Mouse (Mus musculus) left cerebral cortex, adult 2 months (tissue): ENCODE results near the gene Hoxc10. TPM values are rescaled to one million over a fixed set of nuclear protein-coding genes. Genes with fewer than 3 reads are reported as not detected.

Experiments
- DNase-seq, 2 experiments: peaks; one replicate each; pipeline ENCODE4 v3.0.0; 2021 to 2022; ENCODE audit warnings: low spot score in 2 of 2, mixed read lengths in 1 of 2; ENCODE audit errors: extremely low spot score in 1 of 2
- H3K27ac ChIP-seq: fragments of 200-600 bp; 2 replicates; pipeline ENCODE4 v1.8.1; 2022
- H3K4me3 ChIP-seq: fragments of 200-600 bp; 2 replicates; pipeline ENCODE4 v1.8.1; 2022
- CTCF ChIP-seq: fragments of 200-600 bp; IDR thresholded peaks from 2 replicates; pipeline ENCODE4 v1.8.1; 2022; ENCODE audit warnings: antibody characterized with exemption, mild to moderate bottlenecking, moderate library complexity
- intact Hi-C: fragments of 180-260 bp; cut with DNase I; formaldehyde crosslinking; loops from one replicate; pipeline ENCODE4 v1.15.1; 2025
- total RNA-seq, 2 experiments: library from RNA; stranded (reverse); gene quantifications; 2 replicates each; pipeline ENCODE4 v1.2.3; 2021

The Hoxc10 gene
- total RNA-seq, 2 experiments from 2014 or later: not detected

DNA sequence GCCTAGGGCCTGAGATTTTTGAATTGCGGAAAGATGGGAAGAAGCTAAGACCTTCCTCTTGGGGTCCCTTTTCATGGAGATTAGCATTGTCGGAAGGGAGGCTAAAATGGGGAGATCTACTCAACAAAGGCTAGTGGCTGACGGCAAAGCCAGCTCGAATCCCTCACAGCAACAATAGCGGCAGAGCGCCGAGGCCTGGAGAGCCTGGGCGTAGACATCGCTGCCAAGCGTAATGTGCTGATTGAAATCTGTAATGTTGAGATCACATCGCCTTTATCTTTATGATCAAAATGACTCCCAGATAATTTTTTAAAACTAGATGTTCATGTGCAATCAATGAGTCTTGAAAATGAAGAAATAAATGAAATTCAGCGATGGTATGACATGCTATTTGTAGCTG lies 32.2 kb upstream of the Hoxc10 start:
- no peak for DNase-seq
- intact Hi-C loops: no loop called here
- no peak overlapping the region for H3K4me3 ChIP-seq
- TF ChIP-seq CTCF: no peak
- no peak overlapping the region for H3K27ac ChIP-seq

DNA sequence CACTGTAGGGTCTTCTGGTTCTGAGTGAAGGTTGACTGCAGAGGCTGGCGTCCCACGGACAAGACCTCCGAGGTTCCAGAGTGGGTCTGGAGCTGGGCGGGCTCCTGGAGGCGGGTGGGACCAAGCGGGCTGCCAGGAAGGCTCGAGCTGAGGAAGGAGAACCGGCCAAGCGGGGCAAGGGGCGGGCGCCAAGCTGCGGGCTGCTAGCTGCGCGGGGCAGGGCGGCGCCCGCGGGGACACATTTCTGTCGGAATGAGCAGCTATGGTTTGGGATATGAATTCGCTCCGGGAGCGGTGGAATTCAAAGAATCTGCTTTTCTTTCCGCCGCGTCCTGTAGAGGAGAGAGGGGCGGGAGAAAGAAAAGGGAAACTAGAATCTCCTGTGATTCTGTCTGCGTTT lies 31.7 kb upstream of the Hoxc10 start:
- Histone ChIP-seq H3K27ac (no peak overlapping the region), H3K4me3 (no peak overlapping the region)
- no peak for DNase-seq
- intact Hi-C loops: no loop called here
- TF ChIP-seq CTCF: no peak

GRCm38 (mm10) chr15:102936279-102936972 lies 30.2 kb upstream of the Hoxc10 start, which contains the start of gene Hoxc12:
TSS of gene Hoxc12 (plus strand) at chr15:102936757.
- intact Hi-C loops: no loop called here
- DNase-seq: no peak
- TF ChIP-seq CTCF: no peak

DNA sequence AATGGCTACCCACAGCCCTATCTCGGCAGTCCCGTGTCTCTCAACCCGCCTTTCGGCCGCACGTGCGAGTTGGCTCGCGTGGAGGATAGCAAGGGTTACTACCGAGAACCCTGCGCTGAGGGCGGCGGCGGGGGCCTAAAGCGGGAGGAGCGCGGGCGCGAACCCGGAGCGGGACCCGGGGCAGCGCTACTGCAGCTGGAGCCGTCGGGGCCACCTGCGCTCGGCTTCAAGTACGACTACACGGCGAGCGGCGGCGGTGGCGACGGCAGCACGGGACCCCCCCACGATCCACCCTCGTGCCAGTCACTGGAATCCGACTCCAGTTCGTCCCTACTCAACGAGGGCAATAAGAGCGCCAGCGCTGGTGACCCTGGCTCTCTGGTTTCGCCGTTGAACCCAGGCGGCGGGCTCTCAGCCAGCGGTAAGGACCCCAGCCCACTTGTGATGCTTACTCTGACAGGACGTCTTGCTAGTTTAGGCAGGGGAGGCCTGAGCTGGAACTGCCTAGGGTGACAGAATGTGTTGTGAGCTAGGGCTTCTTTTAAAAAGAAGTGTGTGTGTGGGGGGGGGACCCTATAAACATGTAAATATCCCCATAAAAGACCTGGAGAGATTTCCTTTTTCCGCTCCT lies 29.4 kb upstream of the Hoxc10 start:
- intact Hi-C loops: no loop called here
- DNase-seq: no peak
- no peak overlapping the region for H3K27ac ChIP-seq

More at GRCm38 (mm10) chr15:102936279-102936972, 30.2 kb upstream of the Hoxc10 start, which contains the start of gene Hoxc12:
- H3K4me3 ChIP-seq: no peak within 1 kb of the TSS
- no peak within 1 kb of the TSS for H3K27ac ChIP-seq

GRCm38 (mm10) chr15:102939256-102940155 lies 27.1 kb upstream of the Hoxc10 start:
- no peak overlapping the region for H3K27ac ChIP-seq
- no peak for DNase-seq
- intact Hi-C loops: no loop called here
- no peak overlapping the region for H3K4me3 ChIP-seq
- no peak for TF ChIP-seq CTCF

More for the DNA sequence above, 29.4 kb upstream of the Hoxc10 start:
- TF ChIP-seq CTCF: no peak
- H3K4me3 ChIP-seq: no peak overlapping the region

GRCm38 (mm10) chr15:102942739-102943467 lies 23.7 kb upstream of the Hoxc10 start:
- Histone ChIP-seq H3K4me3 (no peak overlapping the region), H3K27ac (no peak overlapping the region)
- DNase-seq: no peak
- intact Hi-C loops: no loop called here
- no peak for TF ChIP-seq CTCF

- no peak for TF ChIP-seq CTCF
- Histone ChIP-seq H3K27ac (no peak overlapping the region), H3K4me3 (no peak overlapping the region)
- intact Hi-C loops: no loop called here
- DNase-seq: no peak
These were observed 23.2 kb upstream of the Hoxc10 start for GRCm38 (mm10) chr15:102943468-102943813.

DNA sequence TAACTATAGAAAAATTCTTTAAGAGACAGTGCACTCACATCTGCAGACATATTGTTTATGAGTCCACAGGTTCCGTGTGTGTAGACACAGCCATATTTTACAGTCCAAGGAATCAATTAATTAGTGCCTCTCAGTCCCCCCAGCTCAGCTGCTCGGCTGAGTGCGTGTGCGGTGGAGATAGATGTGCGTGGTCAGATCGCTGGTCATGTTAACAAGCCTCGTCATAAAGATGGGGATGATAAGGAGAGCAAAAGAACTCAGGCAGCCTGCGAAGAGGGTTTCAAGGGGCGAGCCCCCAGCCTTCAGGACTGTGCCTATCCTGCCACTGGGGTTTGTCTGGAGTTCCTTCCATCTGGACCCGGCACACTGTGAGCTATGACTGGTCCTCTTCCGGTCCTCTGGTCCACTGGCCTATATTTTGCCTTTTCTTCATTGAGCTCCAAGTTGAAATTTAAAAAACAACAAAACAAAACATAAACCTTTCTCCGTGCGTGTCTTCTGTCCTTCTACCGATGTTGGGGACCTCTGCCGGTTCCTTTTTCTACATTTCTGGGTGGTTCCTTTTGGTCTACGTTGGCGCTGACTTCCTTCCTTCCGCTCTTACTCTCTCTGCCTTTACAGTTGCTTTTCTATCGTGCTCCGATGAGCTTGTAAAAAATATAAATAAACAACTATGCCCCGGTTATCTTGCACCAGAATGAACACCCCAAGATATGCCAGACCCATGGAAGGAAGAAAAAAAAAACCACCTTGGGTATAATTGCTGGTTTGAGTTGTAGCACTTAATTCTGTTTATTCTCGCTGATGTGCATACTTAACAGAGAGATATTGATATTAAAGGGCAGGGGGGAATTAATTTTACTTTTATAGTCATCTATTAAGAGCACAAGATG lies 21.2 kb upstream of the Hoxc10 start:
- TF ChIP-seq CTCF: no peak
- H3K4me3 ChIP-seq: no peak overlapping the region
- intact Hi-C loops: no loop called here

DNA sequence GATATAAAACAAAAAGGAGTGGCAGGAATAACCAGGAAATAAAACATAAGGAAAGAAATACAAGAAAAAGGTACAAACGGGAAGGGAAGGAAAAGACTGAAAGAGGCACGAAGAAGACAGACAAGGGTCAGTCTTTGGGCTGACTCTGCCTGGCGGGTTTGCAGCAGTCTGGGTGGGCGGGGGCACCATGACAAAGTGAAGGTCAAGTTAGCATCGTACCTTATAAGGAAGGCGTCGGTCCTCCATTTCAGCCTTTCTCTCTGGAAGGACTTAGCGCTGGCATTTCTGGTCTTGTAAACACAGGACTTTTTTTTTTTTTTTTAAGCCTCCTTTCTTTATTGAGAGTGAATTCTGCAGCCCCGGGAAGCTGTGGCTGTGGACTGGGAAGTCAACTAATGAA lies 19.3 kb upstream of the Hoxc10 start:
- Histone ChIP-seq H3K4me3 (no peak overlapping the region), H3K27ac (no peak overlapping the region)
- TF ChIP-seq CTCF: no peak
- intact Hi-C loops: no loop called here
- DNase-seq: no peak

More for the DNA sequence above, 21.2 kb upstream of the Hoxc10 start:
- no peak for DNase-seq
- H3K27ac ChIP-seq: no peak overlapping the region

- DNase-seq: no peak
- intact Hi-C loops: no loop called here
- Histone ChIP-seq H3K27ac (no peak overlapping the region), H3K4me3 (no peak overlapping the region)
- TF ChIP-seq CTCF: no peak
These were observed 17.8 kb upstream of the Hoxc10 start for GRCm38 (mm10) chr15:102948842-102949241.

DNA sequence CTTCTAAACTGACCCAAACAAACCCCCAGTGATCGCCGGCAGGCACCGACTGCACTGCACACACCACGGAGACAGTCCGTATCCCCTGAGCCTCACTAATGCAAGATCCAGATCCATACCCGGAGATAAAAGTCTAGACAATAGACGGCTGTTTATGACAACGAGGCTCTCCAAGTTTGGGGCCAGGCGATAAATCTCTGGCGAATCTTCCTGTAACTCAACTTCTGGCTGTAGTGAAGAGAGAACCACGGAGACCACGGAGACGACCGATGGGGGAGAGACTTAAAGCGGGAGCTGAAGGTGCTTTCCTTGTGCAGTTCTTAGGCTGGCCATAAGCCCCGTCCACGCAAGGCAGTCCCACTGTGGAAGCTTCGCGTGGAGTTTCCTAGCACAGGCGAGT lies 16.9 kb upstream of the Hoxc10 start:
- H3K27ac ChIP-seq: no peak overlapping the region
- TF ChIP-seq CTCF: no peak
- intact Hi-C loops: no loop called here
- no peak for DNase-seq
- no peak overlapping the region for H3K4me3 ChIP-seq
